Mouse (Mus musculus) forebrain, embryonic 15.5 days (tissue): Measurements from ENCODE around the gene Tex13c2. TPM values are rescaled to one million over a fixed set of nuclear protein-coding genes. Genes with fewer than 3 reads are reported as not detected.

Source experiments
- ATAC-seq: fragments of 200-750 bp; cut with Nextera tagmentation; replicated peaks from 2 replicates; pipeline ENCODE4 v1.8.0; 2017; ENCODE audit warnings: mild to moderate bottlenecking, moderate TSS enrichment, moderate library complexity
- H3K27ac ChIP-seq: fragments of 300-500 bp; sonication (generic); replicated peaks from 2 replicates; pipeline ENCODE4 v1.5.1; 2015; ENCODE audit warnings: mild to moderate bottlenecking, inconsistent platforms
- H3K27me3 ChIP-seq: fragments of 300-500 bp; sonication (generic); 2 replicates; pipeline ENCODE4 v1.6.1; 2015; ENCODE audit warnings: inconsistent platforms
- H3K36me3 ChIP-seq: fragments of 300-500 bp; sonication (generic); 2 replicates; pipeline ENCODE4 v1.6.1; 2015; ENCODE audit warnings: mild to moderate bottlenecking, inconsistent platforms
- H3K4me1 ChIP-seq: fragments of 300-500 bp; sonication (generic); 2 replicates; pipeline ENCODE4 v1.6.1; 2015; ENCODE audit warnings: inconsistent platforms
- H3K4me2 ChIP-seq: fragments of 300-500 bp; sonication (generic); replicated peaks from 2 replicates; pipeline ENCODE4 v1.6.1; 2015; ENCODE audit warnings: mild to moderate bottlenecking, inconsistent platforms
- H3K4me3 ChIP-seq: fragments of 300-500 bp; sonication (generic); 2 replicates; pipeline ENCODE4 v1.5.1; 2015; ENCODE audit warnings: mild to moderate bottlenecking, inconsistent platforms
- H3K9ac ChIP-seq: fragments of 300-500 bp; sonication (generic); replicated peaks from 2 replicates; pipeline ENCODE4 v1.6.1; 2015; ENCODE audit warnings: mild to moderate bottlenecking, inconsistent platforms
- H3K9me3 ChIP-seq: fragments of 300-500 bp; sonication (generic); 2 replicates; pipeline ENCODE4 v1.6.1; 2016; ENCODE audit warnings: inconsistent platforms
- WGBS: fragments of 180-500 bp; shearing (Covaris S2); methylation state at CpG from one replicate; pipeline ENCODE4 v1.1.7; 2015; ENCODE audit warnings: mixed read lengths; 5-methylcytosine and 5-hydroxymethylcytosine counted together
- polyA plus RNA-seq: library from polyadenylated mRNA; unstranded; fragments of >200 nt; fragmentation: Nextera tagmentation; extraction: Ambion mirVana; gene quantifications from 2 replicates; pipeline ENCODE4 v1.2.1, GENCODE M21; 2015

The Tex13c2 gene
- polyA plus RNA-seq, result not detected in 2 replicates

DNA sequence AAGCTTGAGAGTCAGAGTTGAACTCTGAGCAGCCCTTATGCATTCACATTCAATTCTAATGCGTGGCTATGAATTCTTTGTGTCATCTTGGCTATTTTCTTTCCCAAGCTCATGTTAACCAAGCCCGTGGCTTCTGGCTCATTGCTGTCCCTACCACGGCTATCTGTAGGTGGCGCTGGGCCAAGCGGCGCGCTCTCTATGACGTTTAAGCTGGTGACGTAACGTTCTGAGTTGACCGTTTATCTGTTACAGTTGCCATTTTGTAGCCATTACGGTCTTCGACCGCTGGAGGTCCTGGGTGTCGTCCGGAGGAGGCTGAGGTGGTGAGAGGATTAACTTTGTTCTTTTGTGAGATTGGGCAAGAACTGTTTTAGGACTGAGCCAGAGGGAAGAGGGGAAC, at the start of gene Tex13c2:
Gene Tex13c2, plus strand, starts transcription at position 246 of the 400 bp plus-strand sequence.
- Histone ChIP-seq H3K9me3 (no peaks in the 10 kb centered on the region), H3K9ac (no peak within 1 kb of the TSS), H3K4me2 (no peak within 1 kb of the TSS), H3K27ac (no peak within 1 kb of the TSS), H3K27me3 (no peaks in the 10 kb centered on the region), H3K36me3 (no peaks in the 10 kb centered on the region), H3K4me3 (no peak within 1 kb of the TSS), H3K4me1 (no peaks in the 10 kb centered on the region)
- WGBS, result 90% methylated on average over 16 of the region's 16 CpGs
- no peak for ATAC-seq

- Histone ChIP-seq H3K9ac (no peak overlapping the region), H3K27ac (no peak overlapping the region), H3K36me3 (no peaks in the 10 kb centered on the region), H3K4me1 (no peaks in the 10 kb centered on the region), H3K4me2 (no peak overlapping the region), H3K27me3 (no peaks in the 10 kb centered on the region), H3K9me3 (no peaks in the 10 kb centered on the region), H3K4me3 (no peak overlapping the region)
- WGBS, result 84% methylated on average over 1 of the region's 1 CpGs
- ATAC-seq, result no peak
Measured at GRCm38 (mm10) chrX:42450305-42450704, 39.2 kb upstream of the Tex13c2 start.

DNA sequence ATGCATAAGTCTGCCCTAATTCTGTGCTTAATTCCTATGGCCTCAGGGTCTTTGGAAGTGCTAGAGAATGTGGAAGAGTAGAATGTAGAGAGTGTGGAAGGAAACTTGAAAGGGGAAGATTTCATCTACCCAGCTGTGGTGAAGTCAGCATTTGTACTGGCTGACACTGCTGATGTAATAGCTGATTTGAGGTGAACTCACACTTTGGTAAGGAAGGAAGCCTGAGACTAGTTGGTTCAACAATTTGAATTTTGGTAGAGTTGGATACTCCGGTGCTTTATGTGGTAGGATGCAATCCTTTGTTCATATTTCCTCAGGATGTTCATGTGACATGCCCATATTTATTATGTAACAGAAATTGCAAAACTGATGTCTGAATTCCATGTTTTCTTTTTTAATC, 36.5 kb upstream of the Tex13c2 start:
- Histone ChIP-seq H3K4me1 (no peaks in the 10 kb centered on the region), H3K9me3 (no peaks in the 10 kb centered on the region), H3K9ac (no peak overlapping the region), H3K4me2 (no peak overlapping the region), H3K36me3 (no peaks in the 10 kb centered on the region), H3K27me3 (no peaks in the 10 kb centered on the region), H3K4me3 (no peak overlapping the region), H3K27ac (no peak overlapping the region)
- no peak for ATAC-seq
- WGBS, result 94% methylated on average over 1 of the region's 1 CpGs

GRCm38 (mm10) chrX:42454533-42454932, 35.0 kb upstream of the Tex13c2 start:
- no peak overlapping the region for H3K4me3 ChIP-seq
- no peak for ATAC-seq
- no peak overlapping the region for H3K4me2 ChIP-seq
- no peak overlapping the region for H3K9ac ChIP-seq
- no peak overlapping the region for H3K27ac ChIP-seq
- no peaks in the 10 kb centered on the region for H3K4me1 ChIP-seq
- no peaks in the 10 kb centered on the region for H3K9me3 ChIP-seq
- no peaks in the 10 kb centered on the region for H3K27me3 ChIP-seq
- no peaks in the 10 kb centered on the region for H3K36me3 ChIP-seq
- WGBS, result 72% methylated on average over 7 of the region's 7 CpGs

- H3K4me1 ChIP-seq, result no peaks in the 10 kb centered on the region
- 87% methylated on average over 8 of the region's 8 CpGs for WGBS
- no peaks in the 10 kb centered on the region for H3K27me3 ChIP-seq
- no peak overlapping the region for H3K4me2 ChIP-seq
- H3K4me3 ChIP-seq, result no peak overlapping the region
- ATAC-seq, result no peak
- no peaks in the 10 kb centered on the region for H3K9me3 ChIP-seq
- H3K27ac ChIP-seq, result no peak overlapping the region
- no peak overlapping the region for H3K9ac ChIP-seq
- H3K36me3 ChIP-seq, result no peaks in the 10 kb centered on the region
Measured at GRCm38 (mm10) chrX:42490336-42490735, 845 bp downstream of the Tex13c2 start.

- Histone ChIP-seq H3K9ac (no peak overlapping the region), H3K4me1 (no peaks in the 10 kb centered on the region), H3K27ac (no peak overlapping the region), H3K4me3 (no peak overlapping the region), H3K9me3 (no peaks in the 10 kb centered on the region), H3K4me2 (no peak overlapping the region), H3K36me3 (no peaks in the 10 kb centered on the region), H3K27me3 (no peaks in the 10 kb centered on the region)
- ATAC-seq, result no peak
Measured at GRCm38 (mm10) chrX:42500538-42500937, 11.0 kb downstream of the Tex13c2 start.

- Histone ChIP-seq H3K27ac (no peak within 1 kb of the TSS), H3K9me3 (no peaks in the 10 kb centered on the region), H3K27me3 (no peaks in the 10 kb centered on the region), H3K4me2 (no peak within 1 kb of the TSS), H3K4me1 (no peaks in the 10 kb centered on the region), H3K9ac (no peak within 1 kb of the TSS), H3K4me3 (no peak within 1 kb of the TSS), H3K36me3 (no peaks in the 10 kb centered on the region)
- WGBS, result 77% methylated on average over 13 of the region's 13 CpGs
- no peak for ATAC-seq
Measured at GRCm38 (mm10) chrX:42502291-42503043, 13.0 kb downstream of the Tex13c2 start, which contains the start of gene Sh2d1a. TSS of gene Sh2d1a (plus strand) at chrX:42502453.

GRCm38 (mm10) chrX:42511105-42511504, 21.6 kb downstream of the Tex13c2 start:
- WGBS, result 72% methylated on average over 2 of the region's 2 CpGs
- no peaks in the 10 kb centered on the region for H3K4me1 ChIP-seq
- no peak for ATAC-seq

GRCm38 (mm10) chrX:42512567-42512966, 23.1 kb downstream of the Tex13c2 start:
- no peak overlapping the region for H3K9ac ChIP-seq
- H3K9me3 ChIP-seq, result no peaks in the 10 kb centered on the region
- H3K4me1 ChIP-seq, result no peaks in the 10 kb centered on the region
- H3K4me3 ChIP-seq, result no peak overlapping the region
- ATAC-seq, result no peak
- H3K27me3 ChIP-seq, result no peaks in the 10 kb centered on the region
- no peak overlapping the region for H3K27ac ChIP-seq
- no peak overlapping the region for H3K4me2 ChIP-seq
- H3K36me3 ChIP-seq, result no peaks in the 10 kb centered on the region

More at GRCm38 (mm10) chrX:42511105-42511504, 21.6 kb downstream of the Tex13c2 start:
- Histone ChIP-seq H3K9me3 (no peaks in the 10 kb centered on the region), H3K27ac (no peak overlapping the region), H3K27me3 (no peaks in the 10 kb centered on the region), H3K4me2 (no peak overlapping the region), H3K9ac (no peak overlapping the region), H3K4me3 (no peak overlapping the region), H3K36me3 (no peaks in the 10 kb centered on the region)

DNA sequence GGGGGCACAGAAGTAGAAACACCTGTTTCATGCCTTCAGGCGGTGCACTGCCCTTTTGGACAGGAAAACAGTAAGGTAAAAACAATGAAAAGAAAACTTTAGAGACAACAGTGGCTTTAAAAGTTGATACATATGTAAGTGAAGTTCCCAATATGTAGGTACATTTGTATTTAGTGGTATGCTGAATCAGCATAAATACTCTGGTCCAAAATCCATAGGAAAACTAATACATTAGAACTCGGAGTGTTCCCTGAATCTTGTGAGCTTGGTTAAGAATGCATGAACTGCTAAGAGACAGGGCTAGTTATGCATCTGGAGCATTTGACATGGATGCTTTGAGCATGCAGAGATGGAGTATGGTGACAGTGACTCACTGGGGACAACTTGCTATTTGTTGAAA, 33.4 kb downstream of the Tex13c2 start:
- H3K9ac ChIP-seq, result no peak overlapping the region
- no peaks in the 10 kb centered on the region for H3K4me1 ChIP-seq
- H3K36me3 ChIP-seq, result no peaks in the 10 kb centered on the region
- H3K27me3 ChIP-seq, result no peaks in the 10 kb centered on the region
- no peaks in the 10 kb centered on the region for H3K9me3 ChIP-seq
- no peak for ATAC-seq
- H3K27ac ChIP-seq, result no peak overlapping the region
- H3K4me2 ChIP-seq, result no peak overlapping the region
- H3K4me3 ChIP-seq, result no peak overlapping the region
- WGBS, result 84% methylated on average over 2 of the region's 2 CpGs

DNA sequence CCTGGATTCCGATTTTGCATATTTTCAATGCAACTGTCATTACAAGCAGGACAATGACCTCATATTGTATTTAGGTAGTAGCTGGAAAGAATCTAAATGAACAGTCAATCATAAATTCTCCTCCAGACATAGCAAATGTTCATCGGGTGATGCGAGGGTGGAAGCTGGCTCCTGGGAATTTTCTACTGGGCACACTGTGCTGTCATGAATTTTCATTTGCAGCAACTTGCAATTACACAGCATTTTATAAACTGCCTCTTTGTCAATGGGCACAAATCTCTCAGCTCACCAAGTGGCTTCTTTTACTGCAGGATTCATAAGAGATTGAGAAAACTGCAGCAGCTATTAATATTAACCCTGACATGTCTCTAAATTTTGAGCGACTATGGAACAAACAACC, 41.2 kb downstream of the Tex13c2 start:
- Histone ChIP-seq H3K4me3 (no peak overlapping the region), H3K9ac (no peak overlapping the region), H3K36me3 (no peaks in the 10 kb centered on the region), H3K27me3 (no peaks in the 10 kb centered on the region), H3K9me3 (no peaks in the 10 kb centered on the region), H3K27ac (no peak overlapping the region), H3K4me2 (no peak overlapping the region), H3K4me1 (peaks cover 5% of the 10 kb centered on the region; the same call in 1 of the 2 replicates)
- WGBS, result 44% methylated on average over 4 of the region's 4 CpGs
- no peak for ATAC-seq

GRCm38 (mm10) chrX:42540030-42540755, 50.7 kb downstream of the Tex13c2 start:
- Histone ChIP-seq H3K9ac (no peak overlapping the region), H3K4me2 (peak overlapping the region; percentile 31), H3K36me3 (no peaks in the 10 kb centered on the region), H3K4me3 (peak overlapping the region; percentile 14; the same call in 1 of the 2 replicates), H3K27me3 (no peaks in the 10 kb centered on the region), H3K9me3 (no peaks in the 10 kb centered on the region), H3K4me1 (peaks cover 8% of the 10 kb centered on the region), H3K27ac (peak overlapping the region; percentile 75)
- 23% methylated on average over 3 of the region's 3 CpGs for WGBS
- ATAC-seq, result peak; percentile 94
